Mouse (Mus musculus): ENCODE results near the gene Stbd1.

Gene Stbd1

GRCm38 (mm10) chr5:92640861-92641260, 38.0 kb downstream of the Stbd1 start:
- DNase-seq (ENCODE audit: low spot score): no peak

Data from left cerebral cortex, adult 11 months (tissue).